Mouse (Mus musculus) heart, embryonic 13.5 days (tissue): Measurements from ENCODE around the gene Mink1. TPM values are rescaled to one million over a fixed set of nuclear protein-coding genes. Genes with fewer than 3 reads are reported as not detected.

Experiments
- ATAC-seq: fragments of 200-750 bp; cut with Nextera tagmentation; 2 replicates; pipeline ENCODE4 v1.8.0; 2017; ENCODE audit warnings: moderate TSS enrichment; ENCODE audit not compliant: insufficient number of reproducible peaks, low FRiP score, low TSS enrichment; ENCODE audit errors: extremely low read depth
- H3K27ac ChIP-seq: fragments of 300-500 bp; sonication (generic); replicated peaks from 2 replicates; pipeline ENCODE4 v1.5.1; 2015; ENCODE audit warnings: moderate library complexity, mild to moderate bottlenecking, inconsistent platforms
- H3K27me3 ChIP-seq: fragments of 300-500 bp; sonication (generic); replicated peaks from 2 replicates; pipeline ENCODE4 v1.6.1; 2015; ENCODE audit warnings: mild to moderate bottlenecking, inconsistent platforms
- H3K36me3 ChIP-seq: fragments of 300-500 bp; sonication (generic); 2 replicates; pipeline ENCODE4 v1.6.1; 2015; ENCODE audit warnings: mild to moderate bottlenecking, inconsistent platforms
- H3K4me1 ChIP-seq: fragments of 300-500 bp; sonication (generic); 2 replicates; pipeline ENCODE4 v1.6.1; 2015; ENCODE audit warnings: inconsistent platforms
- H3K4me2 ChIP-seq: fragments of 300-500 bp; sonication (generic); 2 replicates; pipeline ENCODE4 v1.6.1; 2015; ENCODE audit warnings: inconsistent platforms, mild to moderate bottlenecking, moderate library complexity
- H3K4me3 ChIP-seq: fragments of 300-500 bp; sonication (generic); 2 replicates; pipeline ENCODE4 v1.5.1; 2015; ENCODE audit warnings: moderate library complexity, mild to moderate bottlenecking, inconsistent platforms
- H3K9ac ChIP-seq: fragments of 300-500 bp; sonication (generic); 2 replicates; pipeline ENCODE4 v1.6.1; 2015; ENCODE audit warnings: inconsistent platforms, mild to moderate bottlenecking, moderate library complexity
- H3K9me3 ChIP-seq: fragments of 300-500 bp; sonication (generic); 2 replicates; pipeline ENCODE4 v1.6.1; 2016; ENCODE audit warnings: inconsistent platforms
- WGBS: fragments of 180-500 bp; shearing (Covaris S2); methylation state at CpG from one replicate; pipeline ENCODE4 v1.1.7; 2015; ENCODE audit warnings: mixed read lengths; 5-methylcytosine and 5-hydroxymethylcytosine counted together
- polyA plus RNA-seq: library from polyadenylated mRNA; unstranded; fragments of >200 nt; fragmentation: Nextera tagmentation; extraction: Ambion mirVana; gene quantifications from 2 replicates; pipeline ENCODE4 v1.2.1, GENCODE M21; 2015

The Mink1 gene
- polyA plus RNA-seq, 1 experiment from 2014 or later, result 9.8 TPM

- Histone ChIP-seq H3K9me3 (no peaks in the 10 kb centered on the region), H3K4me2 (no peak overlapping the region), H3K36me3 (peaks cover 25% of the 10 kb centered on the region), H3K4me3 (no peak overlapping the region), H3K27ac (no peak overlapping the region), H3K4me1 (peaks cover 26% of the 10 kb centered on the region), H3K9ac (no peak overlapping the region), H3K27me3 (no peaks in the 10 kb centered on the region)
- no peak for ATAC-seq
- WGBS, result 63% methylated on average over 15 of the region's 15 CpGs
These were observed 31.7 kb downstream of the Mink1 start for GRCm38 (mm10) chr11:70594253-70594989.

- Histone ChIP-seq H3K27ac (no peak overlapping the region), H3K4me3 (no peak overlapping the region), H3K4me1 (peaks cover 26% of the 10 kb centered on the region), H3K9me3 (no peaks in the 10 kb centered on the region), H3K9ac (no peak overlapping the region), H3K36me3 (peaks cover 32% of the 10 kb centered on the region), H3K27me3 (no peaks in the 10 kb centered on the region), H3K4me2 (no peak overlapping the region)
- no peak for ATAC-seq
- 51% methylated on average over 2 of the region's 2 CpGs for WGBS
These were observed 33.0 kb downstream of the Mink1 start for GRCm38 (mm10) chr11:70595638-70596037.

- H3K4me3 ChIP-seq, result no peak overlapping the region
- ATAC-seq, result no peak
- no peaks in the 10 kb centered on the region for H3K27me3 ChIP-seq
- H3K9me3 ChIP-seq, result no peaks in the 10 kb centered on the region
- peaks cover 26% of the 10 kb centered on the region for H3K4me1 ChIP-seq
- no peak overlapping the region for H3K4me2 ChIP-seq
- H3K36me3 ChIP-seq, result peaks cover 32% of the 10 kb centered on the region
- H3K27ac ChIP-seq, result no peak overlapping the region; the same call in 1 of the 2 replicates
- WGBS, result 72% methylated on average over 4 of the region's 4 CpGs
- H3K9ac ChIP-seq, result no peak overlapping the region
These were observed 33.4 kb downstream of the Mink1 start for GRCm38 (mm10) chr11:70596094-70596493.

- H3K27ac ChIP-seq, result no peak overlapping the region
- no peak overlapping the region for H3K9ac ChIP-seq
- 74% methylated on average over 6 of the region's 6 CpGs for WGBS
- H3K4me1 ChIP-seq, result peaks cover 26% of the 10 kb centered on the region
- H3K9me3 ChIP-seq, result no peaks in the 10 kb centered on the region
- H3K36me3 ChIP-seq, result peaks cover 43% of the 10 kb centered on the region
- no peak overlapping the region for H3K4me2 ChIP-seq
- ATAC-seq, result no peak
- no peaks in the 10 kb centered on the region for H3K27me3 ChIP-seq
- no peak overlapping the region for H3K4me3 ChIP-seq
These were observed 34.6 kb downstream of the Mink1 start for GRCm38 (mm10) chr11:70597301-70597700.

GRCm38 (mm10) chr11:70598451-70598953, 35.8 kb downstream of the Mink1 start:
- Histone ChIP-seq H3K27me3 (no peaks in the 10 kb centered on the region), H3K4me2 (no peak overlapping the region), H3K9ac (no peak overlapping the region), H3K9me3 (no peaks in the 10 kb centered on the region), H3K27ac (no peak overlapping the region), H3K4me3 (no peak overlapping the region), H3K36me3 (peaks cover 53% of the 10 kb centered on the region), H3K4me1 (peaks cover 25% of the 10 kb centered on the region)
- no peak for ATAC-seq
- WGBS, result 89% methylated on average over 9 of the region's 9 CpGs

- Histone ChIP-seq H3K27ac (no peak overlapping the region), H3K9me3 (no peaks in the 10 kb centered on the region), H3K4me1 (no peaks in the 10 kb centered on the region), H3K36me3 (peaks cover 87% of the 10 kb centered on the region), H3K9ac (no peak overlapping the region), H3K27me3 (no peaks in the 10 kb centered on the region), H3K4me3 (no peak overlapping the region), H3K4me2 (no peak overlapping the region)
- no peak for ATAC-seq
- WGBS, result 49% methylated on average over 14 of the region's 14 CpGs
These were observed 42.4 kb downstream of the Mink1 start for GRCm38 (mm10) chr11:70605024-70605566.

GRCm38 (mm10) chr11:70606717-70607116, 44.0 kb downstream of the Mink1 start:
- Histone ChIP-seq H3K36me3 (peaks cover 98% of the 10 kb centered on the region), H3K27me3 (no peaks in the 10 kb centered on the region), H3K9me3 (no peaks in the 10 kb centered on the region), H3K27ac (no peak overlapping the region), H3K4me2 (no peak overlapping the region), H3K9ac (no peak overlapping the region), H3K4me1 (no peaks in the 10 kb centered on the region), H3K4me3 (no peak overlapping the region)
- ATAC-seq, result no peak
- WGBS, result 67% methylated on average over 12 of the region's 12 CpGs

- ATAC-seq, result no peak
- H3K27ac ChIP-seq, result no peak overlapping the region
- H3K4me1 ChIP-seq, result no peaks in the 10 kb centered on the region
- no peak overlapping the region for H3K4me3 ChIP-seq
- no peak overlapping the region for H3K9ac ChIP-seq
- no peaks in the 10 kb centered on the region for H3K9me3 ChIP-seq
- H3K4me2 ChIP-seq, result no peak overlapping the region
- H3K27me3 ChIP-seq, result no peaks in the 10 kb centered on the region
- peaks cover 99% of the 10 kb centered on the region for H3K36me3 ChIP-seq
- WGBS, result 87% methylated on average over 9 of the region's 9 CpGs
These were observed 44.9 kb downstream of the Mink1 start for GRCm38 (mm10) chr11:70607611-70608010.

GRCm38 (mm10) chr11:70608381-70609066, 45.8 kb downstream of the Mink1 start:
- no peak for ATAC-seq
- Histone ChIP-seq H3K9me3 (no peaks in the 10 kb centered on the region), H3K36me3 (peaks cover 99% of the 10 kb centered on the region), H3K27me3 (no peaks in the 10 kb centered on the region), H3K9ac (no peak overlapping the region), H3K4me3 (no peak overlapping the region), H3K27ac (no peak overlapping the region), H3K4me1 (no peaks in the 10 kb centered on the region), H3K4me2 (no peak overlapping the region)
- 85% methylated on average over 26 of the region's 26 CpGs for WGBS

- Histone ChIP-seq H3K4me1 (peaks cover 16% of the 10 kb centered on the region), H3K36me3 (peaks cover 80% of the 10 kb centered on the region), H3K4me2 (no peak overlapping the region), H3K4me3 (no peak overlapping the region), H3K27me3 (0 out of 2 replicates have a peak, but pooled peaks cover under 1% of the 10 kb centered on the region), H3K9me3 (no peaks in the 10 kb centered on the region), H3K9ac (no peak overlapping the region), H3K27ac (no peak overlapping the region)
- 82% methylated on average over 4 of the region's 4 CpGs for WGBS
- no peak for ATAC-seq
These were observed 48.1 kb downstream of the Mink1 start for GRCm38 (mm10) chr11:70610752-70611151.

GRCm38 (mm10) chr11:70612505-70612904, 49.8 kb downstream of the Mink1 start:
- no peak for ATAC-seq
- H3K4me1 ChIP-seq, result peaks cover 18% of the 10 kb centered on the region
- no peak overlapping the region for H3K9ac ChIP-seq
- H3K4me3 ChIP-seq, result no peak overlapping the region
- WGBS, result 76% methylated on average over 7 of the region's 7 CpGs
- H3K27me3 ChIP-seq, result peaks cover 17% of the 10 kb centered on the region
- no peaks in the 10 kb centered on the region for H3K9me3 ChIP-seq
- H3K36me3 ChIP-seq, result peaks cover 63% of the 10 kb centered on the region
- no peak overlapping the region for H3K4me2 ChIP-seq
- H3K27ac ChIP-seq, result no peak overlapping the region
